Mouse (Mus musculus) thymus, postnatal 36 days (tissue): ENCODE data around the gene Myom3.
A peak's percentile ranks its signal among the peaks of the same experiment; 100 is the strongest.

ENCODE experiments used
- DNase-seq, 2 experiments: peaks; one replicate each; pipeline ENCODE4 v3.0.0; 2022; ENCODE audit warnings: mixed read lengths in 2 of 2

Gene Myom3

GRCm38 (mm10) chr4:135816905-135817622 is 57.5 kb downstream of the Myom3 start:
- peak; percentile 27 to 50 for DNase-seq

DNA sequence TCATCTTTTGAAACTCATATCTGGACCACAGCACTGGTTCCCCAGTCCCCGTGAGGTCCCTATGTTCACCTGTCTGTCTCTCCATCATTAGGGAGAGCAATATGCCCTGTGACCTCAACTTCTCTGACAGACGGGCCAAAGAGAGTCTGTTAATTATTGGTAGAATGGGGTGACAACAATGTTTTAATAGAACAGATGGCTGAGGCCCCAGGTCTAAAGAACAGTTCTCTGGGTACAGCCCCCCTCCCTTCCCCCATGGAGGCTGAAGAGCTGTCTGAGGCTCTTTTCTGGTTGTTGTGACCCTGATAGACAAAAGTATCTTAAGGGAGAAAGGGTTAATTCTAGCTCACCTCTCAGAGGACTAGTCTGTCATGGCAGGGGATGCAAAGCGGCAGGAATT is 58.9 kb downstream of the Myom3 start:
- DNase-seq = no peak

- no peak for DNase-seq
These were observed 60.5 kb downstream of the Myom3 start for GRCm38 (mm10) chr4:135819826-135820526.

DNA sequence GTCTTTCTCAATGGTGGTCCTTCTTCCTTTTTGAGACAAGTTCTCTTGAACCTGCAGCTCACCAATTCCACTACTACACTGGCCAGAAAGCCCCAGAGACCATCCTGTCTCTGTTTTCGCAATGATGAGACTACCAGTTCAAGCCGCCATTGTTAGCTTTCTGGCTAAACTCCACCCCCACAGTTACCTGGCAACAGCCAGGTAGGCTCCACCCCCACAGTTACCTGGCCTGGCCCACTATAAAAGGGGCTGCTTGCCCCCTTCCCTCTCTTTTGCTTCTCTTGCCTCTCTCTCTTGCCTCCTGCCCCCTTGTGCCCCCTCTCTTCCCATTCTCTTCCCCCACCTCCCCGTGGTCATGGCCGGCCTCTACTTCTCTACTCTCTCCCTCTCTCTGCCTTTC is 62.3 kb downstream of the Myom3 start:
- DNase-seq = no peak

- DNase-seq = peak; percentile 37 to 40
These were observed 63.8 kb downstream of the Myom3 start for GRCm38 (mm10) chr4:135823298-135823697.

- DNase-seq = no peak
These were observed 64.7 kb downstream of the Myom3 start for GRCm38 (mm10) chr4:135824254-135824653.

DNA sequence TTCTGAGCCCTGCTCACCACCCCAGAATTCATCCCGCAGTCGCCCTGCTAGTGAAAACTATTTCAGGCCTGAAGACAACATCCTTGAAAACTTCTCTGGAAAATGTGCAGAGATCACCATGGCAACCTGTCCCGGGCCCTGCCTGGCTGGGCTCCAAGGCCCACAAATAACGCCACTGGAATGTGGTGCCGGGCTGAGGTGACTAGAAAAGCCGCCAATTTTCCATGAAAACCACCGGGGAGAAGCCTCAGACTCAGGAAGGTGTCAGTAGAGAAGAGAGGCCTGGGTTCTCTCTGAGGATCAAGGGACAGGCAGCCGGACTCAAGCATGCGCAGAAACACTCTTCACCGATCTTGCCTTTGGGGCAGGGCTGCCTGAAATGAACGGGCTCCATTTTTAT is 69.0 kb downstream of the Myom3 start:
- no peak for DNase-seq

DNA sequence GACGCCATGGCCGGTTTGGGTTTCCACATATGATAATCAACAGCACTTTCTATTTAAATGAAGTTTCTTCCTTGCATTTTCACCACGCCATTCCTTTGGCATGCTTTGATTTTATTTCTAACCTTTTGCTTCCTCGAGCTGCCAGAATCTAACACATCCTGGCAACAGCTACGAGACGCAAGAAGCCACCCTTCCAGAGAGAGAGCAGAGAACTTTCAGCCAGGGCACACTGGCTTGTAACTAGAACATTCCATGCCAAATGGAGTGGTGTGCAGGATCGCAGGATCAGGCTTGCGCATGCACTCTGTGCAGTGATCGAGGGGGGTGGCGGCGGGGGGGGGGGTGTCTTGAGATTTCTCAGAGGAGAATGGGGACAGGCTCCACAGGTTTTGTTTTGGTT is 72.6 kb downstream of the Myom3 start:
- no peak for DNase-seq

DNA sequence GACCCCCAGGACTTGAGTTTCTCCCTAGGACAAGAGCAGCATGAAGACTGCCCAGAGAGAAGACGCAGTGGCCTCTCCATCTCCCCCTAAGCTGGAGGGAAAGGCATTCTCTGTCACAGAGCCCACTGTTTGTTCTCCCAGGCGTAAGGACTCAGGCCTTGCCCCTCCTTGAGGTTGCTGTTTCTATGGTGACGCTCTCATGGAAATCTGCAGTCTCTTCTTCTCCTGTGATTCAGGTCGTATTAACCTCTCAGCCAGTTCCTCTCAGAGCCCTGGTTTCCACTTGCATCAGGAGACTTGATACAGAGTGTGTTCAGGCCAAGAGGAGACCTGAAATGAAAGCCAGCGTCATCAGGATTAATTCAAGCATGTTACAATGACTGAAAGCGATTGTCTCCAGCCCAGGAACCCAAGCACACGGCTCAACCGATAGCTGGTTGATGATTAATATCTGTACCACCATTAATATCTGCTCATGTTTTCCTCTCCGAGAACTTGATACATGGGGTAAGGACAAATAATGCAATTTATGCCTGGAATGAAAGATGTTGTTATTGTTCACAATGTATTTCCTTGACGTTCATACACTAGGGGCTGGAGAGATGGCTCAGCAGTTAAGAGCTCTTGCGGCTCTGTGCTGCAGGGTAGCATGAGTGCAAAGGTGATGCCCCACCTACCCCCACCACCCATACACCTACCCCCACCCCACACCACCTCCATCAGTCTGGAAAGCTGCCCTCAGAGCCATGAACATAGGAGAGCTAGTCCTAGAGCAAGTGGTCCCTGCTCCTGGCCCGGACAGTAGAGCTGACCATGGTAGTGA is 74.0 kb downstream of the Myom3 start:
- DNase-seq = no peak

- no peak for DNase-seq
These were observed 74.7 kb downstream of the Myom3 start for GRCm38 (mm10) chr4:135834124-135834717.

GRCm38 (mm10) chr4:135838925-135839292 is 79.4 kb downstream of the Myom3 start:
- no peak for DNase-seq

DNA sequence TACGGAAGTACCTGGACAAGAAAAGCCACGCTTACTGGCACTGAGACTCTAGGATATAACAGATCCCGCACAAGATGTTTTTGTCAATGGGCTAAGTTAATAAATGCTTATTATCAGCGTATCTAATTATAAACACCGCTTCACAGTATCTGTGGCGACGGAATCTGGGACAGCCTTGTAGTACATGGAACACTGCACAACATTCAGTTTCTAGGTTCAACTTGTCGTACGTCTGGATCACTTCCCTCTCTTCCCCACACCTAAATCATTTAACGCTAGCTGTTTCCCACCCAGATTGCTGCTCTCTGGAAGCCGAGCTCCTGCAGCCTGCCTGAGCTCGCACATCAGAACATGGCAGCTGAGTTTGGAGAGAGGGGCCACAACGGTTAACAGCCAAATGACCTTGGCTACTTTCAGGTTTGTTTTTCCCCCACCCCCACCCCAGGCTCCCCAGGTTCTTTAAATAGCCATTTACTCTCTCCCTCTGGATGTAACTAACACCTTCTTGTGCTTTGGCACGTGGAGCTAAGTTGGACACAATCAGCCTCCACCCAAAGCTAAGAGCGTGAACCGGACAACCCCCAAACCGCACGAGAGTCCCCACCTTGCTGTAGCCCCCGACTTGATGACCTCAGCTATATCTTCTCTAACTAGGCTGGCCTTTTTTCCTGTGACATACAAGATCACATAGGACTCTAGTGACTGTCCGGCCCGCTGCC is 79.9 kb downstream of the Myom3 start:
- DNase-seq = no peak

DNA sequence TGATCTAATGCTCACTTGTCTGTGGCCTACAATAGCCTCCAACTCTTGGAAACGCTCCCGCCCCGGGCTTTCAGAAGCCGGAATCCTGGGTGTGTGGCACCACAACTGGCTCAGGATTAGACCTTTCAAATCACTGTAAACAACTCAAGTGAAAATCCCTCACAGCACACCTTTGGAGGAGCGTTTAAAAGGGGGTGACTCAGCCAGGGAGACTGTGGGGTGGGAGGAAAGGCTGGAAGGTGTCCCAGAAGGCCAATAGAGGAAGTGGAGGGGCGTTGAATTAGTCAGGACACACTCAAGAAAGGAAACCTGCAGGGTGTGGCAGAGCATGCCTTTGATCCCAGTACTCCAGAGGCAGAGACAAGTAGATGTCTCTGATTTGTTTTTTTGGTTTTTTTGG is 84.9 kb downstream of the Myom3 start:
- no peak for DNase-seq

DNA sequence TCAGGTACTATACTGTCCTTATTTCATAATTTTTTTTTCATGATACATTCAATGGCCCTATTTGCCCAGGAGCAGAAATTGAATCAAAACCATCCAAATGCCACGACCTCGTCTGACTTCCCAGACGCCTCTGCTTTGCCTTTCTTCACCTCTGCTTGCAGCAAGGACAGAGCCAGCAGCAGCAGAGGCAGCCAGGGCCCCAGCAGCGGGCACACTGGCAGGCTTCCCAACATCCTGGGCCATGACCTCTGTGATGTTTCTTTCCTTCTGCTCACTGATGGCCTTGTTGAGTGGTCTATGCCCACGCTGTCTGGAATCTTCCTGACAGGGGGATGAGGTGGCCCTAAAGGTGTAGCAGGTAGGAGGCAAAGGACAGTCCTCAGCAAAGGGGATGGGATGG is 88.1 kb downstream of the Myom3 start:
- DNase-seq = no peak

DNA sequence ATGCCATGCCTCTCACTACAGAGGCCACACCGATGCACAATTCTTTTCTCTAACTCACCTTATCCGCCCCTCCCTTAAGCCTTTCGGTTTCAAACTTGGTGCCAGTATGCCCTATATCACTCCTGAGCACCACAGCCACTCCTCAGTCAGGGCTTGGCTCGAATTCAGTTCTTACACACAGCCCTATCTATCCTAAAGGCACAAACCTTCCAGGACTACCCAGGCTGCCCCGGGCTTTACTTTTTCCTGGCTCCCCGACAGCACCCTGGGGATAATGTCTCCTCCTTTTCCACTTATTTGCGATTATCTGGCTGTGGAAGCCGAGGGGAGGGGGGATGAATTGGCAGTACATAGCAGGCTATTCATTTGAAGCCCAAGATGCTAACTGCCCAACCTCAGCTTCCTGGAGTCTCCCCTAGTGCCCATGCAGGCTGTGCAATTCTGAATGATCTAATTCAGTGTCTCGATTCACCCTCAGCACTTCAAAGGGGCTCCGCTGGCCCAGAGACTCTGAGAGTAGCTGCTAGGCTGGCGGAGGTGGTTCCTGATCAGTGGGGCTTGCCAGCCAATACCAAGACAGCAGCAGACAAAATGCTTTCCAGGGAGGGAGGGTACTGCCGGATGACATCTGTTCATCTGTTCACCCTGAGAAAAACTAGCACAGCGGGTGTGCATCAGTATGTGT is 91.0 kb downstream of the Myom3 start:
- DNase-seq = peak; percentile 37 to 66

DNA sequence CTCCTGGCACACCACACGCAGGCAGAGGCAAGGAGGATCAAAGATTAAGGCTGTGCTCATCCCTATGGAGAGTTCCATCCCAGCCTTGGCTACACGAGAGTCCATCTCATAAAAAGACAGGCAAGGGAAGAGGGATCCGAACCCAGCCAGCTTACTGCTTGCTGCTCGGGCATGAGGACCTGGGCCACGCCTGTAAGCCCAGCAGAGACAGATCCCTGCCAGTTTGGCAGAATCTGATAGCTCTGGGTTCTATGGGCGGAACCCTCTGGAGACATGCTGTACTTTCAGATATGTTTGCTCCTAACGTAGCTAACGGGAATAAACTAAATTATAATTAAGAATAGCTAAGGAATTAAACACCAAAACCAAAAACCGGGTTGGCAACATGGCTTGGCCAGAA is 92.4 kb downstream of the Myom3 start:
- no peak for DNase-seq

- no peak for DNase-seq
These were observed 94.6 kb downstream of the Myom3 start for GRCm38 (mm10) chr4:135853987-135854546.

DNA sequence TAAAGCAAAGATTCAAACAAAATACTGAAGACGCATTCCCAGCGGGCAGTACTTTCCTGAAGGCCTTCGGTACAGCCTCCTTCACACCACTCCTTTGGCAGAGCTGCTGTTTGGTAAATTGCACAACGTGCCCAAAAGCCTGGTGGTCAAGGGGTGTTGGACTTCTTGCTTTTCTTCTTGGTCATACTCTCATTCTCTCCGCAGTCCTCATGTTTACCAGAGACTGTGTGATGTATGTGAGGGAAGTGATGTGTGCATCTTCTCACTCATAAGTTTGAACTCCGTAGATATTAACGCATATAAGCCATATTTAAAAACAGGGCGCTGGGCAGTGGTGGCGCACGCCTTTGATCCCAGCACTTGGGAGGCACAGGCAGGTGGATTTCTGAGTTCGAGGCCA is 95.1 kb downstream of the Myom3 start:
- DNase-seq = no peak

DNA sequence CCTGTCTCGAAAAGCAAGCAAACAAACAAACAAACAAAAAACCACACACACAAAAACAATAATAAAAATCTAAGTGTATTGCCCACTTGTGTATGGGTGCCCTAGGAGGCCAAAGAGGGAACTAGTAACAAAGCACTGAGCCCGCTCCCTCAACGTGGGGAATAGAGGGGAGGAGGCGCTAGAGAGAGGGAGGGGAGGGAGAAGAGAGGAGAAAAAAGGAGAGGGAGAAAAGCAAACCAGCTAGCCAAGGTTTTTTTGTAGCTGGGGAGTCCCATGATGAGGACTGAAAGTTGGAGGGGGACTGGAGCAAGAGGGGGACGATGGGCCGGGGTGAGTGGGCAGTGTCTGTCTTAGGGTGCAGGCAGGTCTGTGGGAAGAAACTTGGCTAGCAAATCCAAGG is 95.6 kb downstream of the Myom3 start:
- peak in 1 of 2 experiments; percentile 33 for DNase-seq

DNA sequence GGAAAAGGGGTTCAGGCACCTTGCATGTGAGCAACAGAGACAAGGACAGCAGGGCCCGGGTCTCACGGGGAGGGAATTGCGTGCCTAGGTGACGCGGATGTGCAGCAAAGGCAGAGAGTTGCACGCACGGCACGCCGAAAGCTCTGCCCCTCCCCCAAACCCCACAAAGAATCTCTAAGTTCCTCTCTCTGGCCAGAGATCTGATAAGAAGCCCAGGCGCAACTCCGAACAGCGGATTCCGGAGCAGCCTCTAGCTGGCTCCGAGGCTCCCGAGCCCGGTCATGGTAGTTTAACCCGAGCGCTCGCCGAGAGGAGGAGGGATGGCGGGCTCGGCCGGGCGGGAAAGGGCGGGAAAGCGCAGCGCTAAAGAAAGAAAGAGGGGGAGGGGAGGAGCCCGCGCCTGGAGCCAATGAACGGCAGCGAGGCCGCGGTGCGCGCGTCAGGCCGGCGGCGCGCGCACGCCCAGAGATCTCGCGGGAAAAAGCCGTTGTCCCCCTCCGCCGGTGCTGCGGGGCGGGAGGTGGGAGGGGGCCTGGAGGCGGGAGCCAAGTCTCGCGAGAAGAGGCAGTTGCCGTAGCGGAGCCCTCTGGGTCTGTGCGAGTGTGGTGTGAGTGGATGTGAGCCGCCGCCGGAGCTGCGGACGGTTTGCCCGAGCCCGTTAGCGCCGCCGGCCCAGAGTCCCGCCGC is 96.2 kb downstream of the Myom3 start, which contains the start of gene Srsf10:
Gene Srsf10 (plus strand): TSS at position 212 of the 687 bp plus-strand sequence.
- peak; percentile 95 to 97 for DNase-seq
